8 mouse cellular contexts compared by ENCODE assay signal in the genomic region with DNA sequence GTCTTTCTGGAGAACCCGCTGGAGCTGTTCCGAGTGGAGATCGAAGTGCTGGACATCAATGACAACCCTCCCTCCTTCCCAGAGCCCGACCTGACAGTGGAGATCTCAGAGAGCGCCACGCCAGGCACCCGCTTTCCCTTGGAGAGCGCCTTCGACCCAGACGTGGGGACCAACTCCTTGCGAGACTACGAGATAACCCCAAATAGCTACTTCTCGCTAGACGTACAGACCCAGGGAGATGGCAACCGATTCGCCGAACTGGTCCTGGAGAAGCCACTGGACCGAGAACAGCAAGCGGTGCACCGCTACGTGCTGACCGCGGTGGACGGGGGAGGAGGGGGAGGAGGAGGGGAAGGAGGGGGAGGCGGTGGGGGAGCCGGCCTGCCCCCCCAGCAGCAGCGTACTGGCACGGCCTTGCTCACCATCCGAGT. TPM values are rescaled to one million over a fixed set of nuclear protein-coding genes. Genes with fewer than 3 reads are reported as not detected.
DNase-seq lines count a peak whose midpoint lies in the region; ATAC-seq and TF ChIP-seq lines count a peak whose summit lies in the region.

No protein-coding gene starts in this region.

- no peak for TF ChIP-seq CTCF in ES-Bruce4 (IDR thresholded peaks at IDR 0.05; ENCODE audit: low read depth, low read length)

- DNase-seq in kidney, adult 18-20 months, result peak; percentile 8
- DNase-seq in kidney, adult 9 months, result no peak
- peak; percentile 33 for DNase-seq in embryo, embryonic 11 days
- peak; percentile 70 for DNase-seq in intestine, embryonic 14.5 days (ENCODE audit: low spot score)
- peak; percentile 50 for DNase-seq in neural tube, embryonic 11.5 days (ENCODE audit: low spot score)
- no peak for DNase-seq in adipocyte (ENCODE audit: low spot score)
- no peak for DNase-seq in adrenal gland, adult 8-10 months

- TF ChIP-seq EP300 in ES-Bruce4 (IDR thresholded peaks at IDR 0.05; ENCODE audit: insufficient read depth, low read depth, low read length), result no peak

- H3K4me2 ChIP-seq in intestine, embryonic 14.5 days (ENCODE audit: low read length), result peak overlapping the region; percentile 64
- H3K4me2 ChIP-seq in neural tube, embryonic 11.5 days (ENCODE audit: low read depth), result peak overlapping the region; percentile 97

- H3K4me3 ChIP-seq in ES-Bruce4 (ENCODE audit: low read depth, low read length), result peak overlapping the region; percentile 68
- peak overlapping the region; percentile 57 for H3K4me3 ChIP-seq in intestine, embryonic 14.5 days (ENCODE audit: low read depth, low read length)
- H3K4me3 ChIP-seq in neural tube, embryonic 11.5 days (ENCODE audit: low read depth, low read length), result peak overlapping the region; percentile 49

- WGBS in intestine, embryonic 14.5 days, result 0% methylated on average over 28 of the region's 29 CpGs
- 4% methylated on average over 29 of the region's 29 CpGs for WGBS in neural tube, embryonic 11.5 days

- H3K36me3 ChIP-seq in ES-Bruce4 (ENCODE audit: control insufficient read depth, insufficient read depth, low read length, poor library complexity, severe bottlenecking), result no peaks in the 10 kb centered on the region
- no peaks in the 10 kb centered on the region for H3K36me3 ChIP-seq in intestine, embryonic 14.5 days (ENCODE audit: control insufficient read depth, insufficient read depth, low read length)
- H3K36me3 ChIP-seq in neural tube, embryonic 11.5 days (ENCODE audit: control insufficient read depth, insufficient read depth, low read length), result no peaks in the 10 kb centered on the region

- no peak for ATAC-seq in intestine, embryonic 14.5 days (replicated peaks; ENCODE audit: low FRiP score, low TSS enrichment, low read depth)
- no peak for ATAC-seq in neural tube, embryonic 11.5 days (ENCODE audit: insufficient read depth, low FRiP score, low TSS enrichment)

- no peaks in the 10 kb centered on the region for H3K4me1 ChIP-seq in ES-Bruce4 (ENCODE audit: control insufficient read depth, insufficient read depth, low read length)
- H3K4me1 ChIP-seq in intestine, embryonic 14.5 days (replicated peaks; ENCODE audit: control insufficient read depth, insufficient read depth, low read length), result peaks cover 24% of the 10 kb centered on the region
- peaks cover 5% of the 10 kb centered on the region for H3K4me1 ChIP-seq in neural tube, embryonic 11.5 days (ENCODE audit: control insufficient read depth, insufficient read depth, low read length)

- TF ChIP-seq POLR2A in ES-Bruce4 (IDR thresholded peaks at IDR 0.05; ENCODE audit: insufficient read depth, low read length), result no peak

- H3K9ac ChIP-seq in ES-Bruce4 (ENCODE audit: low read depth, poor library complexity, severe bottlenecking), result no peak overlapping the region
- H3K9ac ChIP-seq in intestine, embryonic 14.5 days (ENCODE audit: low read length), result no peak overlapping the region
- peak overlapping the region; percentile 40 for H3K9ac ChIP-seq in neural tube, embryonic 11.5 days (ENCODE audit: low read length)

- H3K27ac ChIP-seq in ES-Bruce4 (ENCODE audit: insufficient read depth, low read length), result no peak overlapping the region
- no peak overlapping the region for H3K27ac ChIP-seq in intestine, embryonic 14.5 days (ENCODE audit: low read depth)
- no peak overlapping the region for H3K27ac ChIP-seq in neural tube, embryonic 11.5 days (ENCODE audit: low read depth, low read length)

- H3K9me3 ChIP-seq in ES-Bruce4 (replicated peaks; ENCODE audit: control insufficient read depth, insufficient read depth, low read length, poor library complexity, severe bottlenecking), result no peaks in the 10 kb centered on the region
- H3K9me3 ChIP-seq in intestine, embryonic 14.5 days (ENCODE audit: control insufficient read depth, low read length), result no peaks in the 10 kb centered on the region
- H3K9me3 ChIP-seq in neural tube, embryonic 11.5 days (ENCODE audit: control insufficient read depth, low read length), result no peaks in the 10 kb centered on the region

- peaks cover 26% of the 10 kb centered on the region for H3K27me3 ChIP-seq in ES-Bruce4 (ENCODE audit: control insufficient read depth, insufficient read depth, low read length, poor library complexity, severe bottlenecking)
- H3K27me3 ChIP-seq in intestine, embryonic 14.5 days (replicated peaks; ENCODE audit: control insufficient read depth, insufficient read depth, low read length), result peaks cover 50% of the 10 kb centered on the region
- H3K27me3 ChIP-seq in neural tube, embryonic 11.5 days (ENCODE audit: control insufficient read depth, insufficient read depth, low read length), result peaks cover 21% of the 10 kb centered on the region

RNA-seq across cellular contexts. Expression of gene Pcdh10, which starts 1.4 kb away (rescaled TPM):
- polyA plus RNA-seq in ES-Bruce4 (2011; ENCODE audit: insufficient read depth, insufficient read length, low read depth, missing spikeins), result 0.14 TPM in 1 of 2 replicates, not detected in the other
- 0.62 and 0.84 TPM in 2 replicates for polyA plus RNA-seq in intestine, embryonic 14.5 days (2014; fragmentation: Nextera tagmentation; extraction: Ambion mirVana)
- polyA plus RNA-seq in neural tube, embryonic 11.5 days (2014; fragmentation: Nextera tagmentation; extraction: Ambion mirVana), result 4.7 and 5.1 TPM in 2 replicates
- total RNA-seq in adrenal gland, adult 8-10 months (2022), result 10 to 100 TPM in 1 of 4 experiments, 1 to 10 TPM in 3; 6.8 to 11.4 (median 8.0) TPM

Comparison
In these comparisons a context has a peak if more than half of its experiments do, and no peak if none do; other contexts are left out.
1. DNase-seq: peak in kidney, adult 18-20 months (single experiment), embryo, embryonic 11 days (single experiment), intestine, embryonic 14.5 days (single experiment) and neural tube, embryonic 11.5 days (single experiment); none in kidney, adult 9 months (single experiment), adipocyte (single experiment) and adrenal gland, adult 8-10 months (single experiment).
2. Peak in every context shown above with its lines, with median percentiles within 50 percentile points of each other: H3K4me3 ChIP-seq.